Mouse (Mus musculus): ENCODE measurements at regions not wholly inside any gene's neighbourhood (a gene's known extent, or its start where the extent isn't known, plus 50 kb on each side); places are given as distances from the start of the nearest gene placed in this dataset.
A peak's percentile ranks its signal among the peaks of the same experiment; 100 is the strongest.

GRCm38 (mm10) chr9:116388863-116389262 lies 213.7 kb upstream of the Tgfbr2 start:
- no peak for TF ChIP-seq POLR2A (IDR thresholded peaks at IDR 0.05; ENCODE audit: borderline replicate concordance, extremely low read depth, insufficient read depth, insufficient read length, poor library complexity, severe bottlenecking)
- no peak for TF ChIP-seq CTCF (IDR thresholded peaks at IDR 0.05; ENCODE audit: borderline replicate concordance, extremely low read depth, insufficient read depth, insufficient read length)
- DNase-seq (ENCODE audit: low read depth): peak; percentile 53

DNA sequence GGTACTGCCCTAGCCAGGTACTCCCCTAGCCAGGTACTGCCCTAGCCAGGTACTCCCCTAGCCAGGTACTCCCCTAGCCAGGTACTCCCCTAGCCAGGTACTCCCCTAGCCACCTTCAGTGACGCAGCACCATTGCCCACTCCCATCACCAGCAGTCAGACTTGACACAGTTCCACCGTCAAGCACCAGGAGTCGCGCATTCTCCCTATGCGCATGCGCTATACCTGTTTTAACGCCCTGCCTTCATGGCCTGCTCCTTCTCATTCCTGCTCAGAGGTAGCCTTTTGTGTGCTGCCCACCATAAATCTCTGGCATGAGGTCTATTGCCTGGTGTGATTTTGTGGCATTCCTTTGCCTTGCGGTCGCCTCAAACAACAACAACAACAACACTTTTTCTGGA lies 212.9 kb upstream of the Tgfbr2 start:
- DNase-seq (ENCODE audit: low read depth): no peak
- TF ChIP-seq CTCF (IDR thresholded peaks at IDR 0.05; ENCODE audit: borderline replicate concordance, extremely low read depth, insufficient read depth, insufficient read length): no peak
- TF ChIP-seq POLR2A (IDR thresholded peaks at IDR 0.05; ENCODE audit: borderline replicate concordance, extremely low read depth, insufficient read depth, insufficient read length, poor library complexity, severe bottlenecking): no peak

GRCm38 (mm10) chr9:116384176-116385076 lies 209.3 kb upstream of the Tgfbr2 start:
- TF ChIP-seq POLR2A (IDR thresholded peaks at IDR 0.05; ENCODE audit: borderline replicate concordance, extremely low read depth, insufficient read depth, insufficient read length, poor library complexity, severe bottlenecking) (no peak), CTCF (IDR thresholded peaks at IDR 0.05; ENCODE audit: borderline replicate concordance, extremely low read depth, insufficient read depth, insufficient read length) (peak; percentile 40)
- DNase-seq (ENCODE audit: low read depth): peak; percentile 71

DNA sequence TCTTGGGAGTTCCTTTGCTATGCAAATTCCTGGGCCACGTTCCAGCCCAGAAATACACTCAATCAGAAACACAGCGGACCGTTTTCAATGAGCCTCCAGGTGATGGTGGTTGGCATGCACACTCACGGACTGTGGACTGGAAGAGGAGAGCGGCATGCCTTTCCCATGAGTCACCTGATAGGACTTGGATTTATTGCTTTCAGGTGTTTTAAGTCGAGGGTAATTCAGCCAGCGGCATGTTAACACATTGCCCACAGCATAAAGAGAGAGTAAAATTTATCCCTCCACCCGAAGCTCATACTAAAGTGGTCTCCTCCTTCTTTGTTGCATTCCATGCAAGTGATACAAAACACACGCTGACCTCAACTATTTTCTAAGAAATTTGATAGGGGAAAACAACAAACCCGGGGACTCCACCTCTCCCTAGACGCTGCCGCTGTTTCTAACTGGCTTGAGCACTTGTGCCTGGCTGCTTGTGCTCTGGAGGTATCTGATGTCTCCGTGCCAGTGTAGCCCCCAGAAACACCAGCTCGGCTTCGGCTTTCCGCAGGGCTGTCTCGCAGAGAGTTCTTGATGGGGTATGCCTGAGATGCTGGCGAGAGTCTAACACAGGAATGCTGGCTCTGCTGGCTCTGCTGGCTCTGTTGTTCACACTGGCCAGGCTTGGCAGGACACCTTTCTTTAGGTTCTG lies 208.4 kb upstream of the Tgfbr2 start:
- no peak for TF ChIP-seq CTCF (IDR thresholded peaks at IDR 0.05; ENCODE audit: borderline replicate concordance, extremely low read depth, insufficient read depth, insufficient read length)
- TF ChIP-seq POLR2A (IDR thresholded peaks at IDR 0.05; ENCODE audit: borderline replicate concordance, extremely low read depth, insufficient read depth, insufficient read length, poor library complexity, severe bottlenecking): no peak
- DNase-seq (ENCODE audit: low read depth): peak; percentile 54

GRCm38 (mm10) chr9:116377706-116378105 lies 202.5 kb upstream of the Tgfbr2 start:
- TF ChIP-seq POLR2A (IDR thresholded peaks at IDR 0.05; ENCODE audit: borderline replicate concordance, extremely low read depth, insufficient read depth, insufficient read length, poor library complexity, severe bottlenecking) (no peak), CTCF (IDR thresholded peaks at IDR 0.05; ENCODE audit: borderline replicate concordance, extremely low read depth, insufficient read depth, insufficient read length) (no peak)
- no peak for DNase-seq (ENCODE audit: low read depth)

DNA sequence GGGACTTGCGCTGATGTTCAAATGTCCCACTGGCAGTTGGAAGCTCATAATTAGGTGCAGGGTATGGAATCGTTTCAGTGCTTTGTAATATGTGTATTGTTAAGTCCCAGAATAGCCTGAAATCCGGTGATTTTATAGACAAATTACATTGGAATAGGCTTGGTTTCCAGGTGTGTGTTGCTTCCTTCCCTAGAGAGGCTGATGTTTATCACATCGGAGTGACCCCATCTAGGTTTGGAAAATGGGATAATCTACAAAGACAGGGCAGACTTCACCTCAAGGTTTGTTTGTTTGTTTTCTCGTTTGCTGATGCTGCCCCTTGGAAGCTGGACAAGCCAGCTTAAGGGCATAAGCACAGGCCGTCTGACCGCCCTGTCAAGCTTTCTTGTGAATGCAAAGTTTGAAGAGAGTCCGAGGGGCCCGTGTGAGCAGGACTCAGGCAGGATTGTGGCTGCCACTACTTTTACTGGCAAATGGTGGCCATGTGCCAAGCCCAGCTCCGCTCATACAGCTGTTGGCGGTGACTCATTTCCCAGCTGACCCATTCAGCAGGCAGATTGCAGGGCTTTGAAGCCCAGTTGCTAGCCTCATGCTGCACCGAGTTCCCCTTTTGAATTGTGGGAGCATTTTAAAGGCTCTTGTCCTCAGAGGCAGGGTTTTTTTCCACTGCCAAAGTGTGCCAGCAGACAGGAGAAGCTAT lies 200.6 kb upstream of the Tgfbr2 start:
- DNase-seq (ENCODE audit: low read depth): peak; percentile 92

DNA sequence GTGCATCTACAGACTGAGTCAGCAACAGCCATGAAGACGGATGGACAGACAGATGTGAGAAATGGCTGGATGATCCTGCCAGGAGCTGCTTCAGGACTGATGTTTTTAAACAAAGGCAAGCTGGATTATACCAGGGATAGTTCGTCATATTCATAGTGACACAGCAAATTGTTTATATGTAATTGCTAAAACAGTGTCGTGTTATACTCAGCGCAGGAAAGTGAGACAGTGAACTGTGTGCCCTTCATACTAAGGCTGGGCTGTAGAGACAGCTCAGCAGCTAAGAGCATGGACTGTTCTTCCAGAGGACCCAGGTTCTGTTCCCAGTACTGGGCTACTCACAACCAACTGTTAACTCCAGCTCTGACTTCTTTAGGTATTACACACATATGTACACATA lies 199.2 kb upstream of the Tgfbr2 start:
- no peak for DNase-seq (ENCODE audit: low read depth)
- TF ChIP-seq CTCF (IDR thresholded peaks at IDR 0.05; ENCODE audit: borderline replicate concordance, extremely low read depth, insufficient read depth, insufficient read length) (no peak), POLR2A (IDR thresholded peaks at IDR 0.05; ENCODE audit: borderline replicate concordance, extremely low read depth, insufficient read depth, insufficient read length, poor library complexity, severe bottlenecking) (no peak)

More for the DNA sequence above, 200.6 kb upstream of the Tgfbr2 start:
- TF ChIP-seq POLR2A (IDR thresholded peaks at IDR 0.05; ENCODE audit: borderline replicate concordance, extremely low read depth, insufficient read depth, insufficient read length, poor library complexity, severe bottlenecking) (no peak), CTCF (IDR thresholded peaks at IDR 0.05; ENCODE audit: borderline replicate concordance, extremely low read depth, insufficient read depth, insufficient read length) (no peak)

DNA sequence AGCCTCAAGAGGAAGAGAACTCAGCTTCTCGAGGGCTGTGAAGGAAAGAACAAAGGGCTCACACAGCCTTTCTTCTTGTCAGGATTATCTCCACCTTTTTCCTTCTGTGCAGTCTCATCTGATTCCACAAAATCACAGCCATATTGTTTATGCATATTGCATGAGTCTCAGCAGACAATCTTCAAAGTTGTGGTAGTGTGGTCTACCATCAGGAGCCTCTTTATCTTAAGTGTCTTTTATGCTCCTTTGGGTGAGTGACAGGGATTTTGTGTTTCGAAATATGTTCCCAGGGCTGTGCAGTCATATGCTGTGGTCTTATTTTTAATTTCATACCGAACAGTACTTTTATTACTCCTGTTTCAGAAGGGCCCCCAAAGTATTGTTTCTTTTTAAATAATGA lies 198.2 kb upstream of the Tgfbr2 start:
- peak; percentile 57 for DNase-seq (ENCODE audit: low read depth)
- TF ChIP-seq POLR2A (IDR thresholded peaks at IDR 0.05; ENCODE audit: borderline replicate concordance, extremely low read depth, insufficient read depth, insufficient read length, poor library complexity, severe bottlenecking) (no peak), CTCF (IDR thresholded peaks at IDR 0.05; ENCODE audit: borderline replicate concordance, extremely low read depth, insufficient read depth, insufficient read length) (no peak)

- DNase-seq (ENCODE audit: low read depth): peak; percentile 48
- no peak for TF ChIP-seq POLR2A (IDR thresholded peaks at IDR 0.05; ENCODE audit: borderline replicate concordance, extremely low read depth, insufficient read depth, insufficient read length, poor library complexity, severe bottlenecking)
- no peak for TF ChIP-seq CTCF (IDR thresholded peaks at IDR 0.05; ENCODE audit: borderline replicate concordance, extremely low read depth, insufficient read depth, insufficient read length)
Measured at GRCm38 (mm10) chr9:116369059-116369718, 194.0 kb upstream of the Tgfbr2 start.

DNA sequence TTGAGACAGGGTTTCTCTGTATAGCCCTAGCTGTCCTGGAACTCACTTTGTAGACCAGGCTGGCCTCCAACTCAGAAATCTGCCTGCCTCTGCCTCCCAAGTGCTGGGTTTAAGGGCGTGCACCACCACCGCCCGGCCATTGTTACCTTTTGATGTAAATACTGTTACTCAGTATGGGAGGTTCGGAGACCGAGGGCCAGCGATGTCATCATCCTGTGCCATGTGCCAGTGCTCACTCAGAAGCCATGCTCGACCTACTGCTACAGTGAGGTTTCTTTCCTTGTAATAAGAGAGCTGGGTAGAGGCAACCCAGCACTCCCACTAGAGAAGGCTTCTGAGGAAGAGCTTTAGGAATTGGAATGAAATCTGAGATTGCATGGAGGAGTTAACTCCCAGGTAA lies 191.6 kb upstream of the Tgfbr2 start:
- TF ChIP-seq POLR2A (IDR thresholded peaks at IDR 0.05; ENCODE audit: borderline replicate concordance, extremely low read depth, insufficient read depth, insufficient read length, poor library complexity, severe bottlenecking) (no peak), CTCF (IDR thresholded peaks at IDR 0.05; ENCODE audit: borderline replicate concordance, extremely low read depth, insufficient read depth, insufficient read length) (no peak)
- DNase-seq (ENCODE audit: low read depth): no peak

DNA sequence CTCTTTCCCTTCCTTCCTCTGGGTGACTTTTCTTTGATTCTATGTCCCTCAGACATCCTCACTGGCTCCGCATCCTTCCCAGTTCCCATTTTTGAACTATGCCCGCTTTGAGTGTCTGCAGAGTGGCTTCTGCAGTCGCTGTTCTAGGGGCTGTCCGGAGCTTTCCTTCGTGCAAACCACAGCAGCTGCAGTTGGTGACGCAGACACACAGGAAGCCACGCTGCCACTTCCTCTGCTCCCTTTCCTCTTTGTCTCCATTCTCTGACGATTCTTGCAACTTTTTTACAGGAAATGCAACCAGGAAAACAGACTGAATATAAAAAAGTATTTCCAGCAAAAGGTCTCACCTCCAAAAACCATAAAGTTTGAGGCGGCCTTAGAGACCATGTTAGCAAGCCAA lies 191.0 kb upstream of the Tgfbr2 start:
- no peak for TF ChIP-seq CTCF (IDR thresholded peaks at IDR 0.05; ENCODE audit: borderline replicate concordance, extremely low read depth, insufficient read depth, insufficient read length)
- no peak for TF ChIP-seq POLR2A (IDR thresholded peaks at IDR 0.05; ENCODE audit: borderline replicate concordance, extremely low read depth, insufficient read depth, insufficient read length, poor library complexity, severe bottlenecking)
- DNase-seq (ENCODE audit: low read depth): no peak

All from brain, embryonic 14.5 days (tissue).